Mouse (Mus musculus): Measurements from ENCODE around the gene Heatr5a.

Heatr5a gene

DNA sequence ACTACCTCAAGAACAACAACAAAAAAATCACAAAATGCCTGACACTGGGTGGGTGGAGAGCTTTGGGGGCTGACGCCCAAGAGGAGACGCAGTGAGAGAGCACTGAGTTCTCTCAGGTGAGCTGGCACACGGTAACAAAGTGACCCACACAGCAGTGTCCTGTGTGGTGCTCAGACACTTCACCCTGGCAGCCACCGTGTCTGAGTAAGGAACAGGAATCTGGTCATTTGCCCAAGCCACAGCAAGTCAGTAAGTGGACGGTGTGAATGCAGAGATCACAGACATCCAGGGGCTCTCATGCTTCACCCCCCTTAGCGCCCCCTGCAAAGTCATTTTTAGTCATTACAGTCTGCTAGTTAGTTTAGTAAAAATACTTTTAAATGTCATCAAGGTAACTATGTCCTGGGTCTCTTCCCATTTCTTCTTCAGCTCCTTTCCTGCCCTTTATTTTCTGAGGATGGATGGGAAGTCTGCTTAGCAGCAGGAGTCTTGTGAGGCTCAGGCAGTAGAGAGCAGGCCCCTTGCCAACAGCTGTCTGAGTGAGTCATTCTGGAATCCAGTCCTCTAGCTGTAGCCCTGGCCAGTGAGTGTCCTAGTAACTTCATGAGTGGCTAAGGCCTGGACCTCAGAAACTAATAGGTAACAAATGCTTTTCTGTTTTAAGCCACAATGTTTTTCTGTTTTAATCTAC is 88.4 kb downstream of the Heatr5a start:
- DNase-seq (ENCODE audit: low spot score), result no peak

DNA sequence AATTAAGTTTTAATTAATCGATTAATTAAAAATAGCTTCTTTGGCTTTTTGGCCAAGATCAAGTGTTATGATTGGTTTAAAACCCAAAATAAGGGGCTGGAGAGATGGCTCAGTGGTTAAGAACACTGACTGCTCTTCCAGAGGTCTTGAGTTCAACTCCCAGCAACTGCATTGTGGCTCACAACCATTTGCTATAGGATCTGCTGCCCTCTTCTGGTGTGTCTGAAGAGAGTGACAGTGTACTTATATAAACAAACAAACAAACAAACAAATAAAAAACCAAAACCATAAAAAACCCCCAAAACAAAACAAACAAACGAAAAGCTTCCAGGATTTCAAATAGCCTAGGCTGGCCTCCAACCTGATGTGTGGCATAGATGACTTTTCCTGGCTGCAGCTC is 89.3 kb downstream of the Heatr5a start:
- no peak for DNase-seq (ENCODE audit: low spot score)

DNA sequence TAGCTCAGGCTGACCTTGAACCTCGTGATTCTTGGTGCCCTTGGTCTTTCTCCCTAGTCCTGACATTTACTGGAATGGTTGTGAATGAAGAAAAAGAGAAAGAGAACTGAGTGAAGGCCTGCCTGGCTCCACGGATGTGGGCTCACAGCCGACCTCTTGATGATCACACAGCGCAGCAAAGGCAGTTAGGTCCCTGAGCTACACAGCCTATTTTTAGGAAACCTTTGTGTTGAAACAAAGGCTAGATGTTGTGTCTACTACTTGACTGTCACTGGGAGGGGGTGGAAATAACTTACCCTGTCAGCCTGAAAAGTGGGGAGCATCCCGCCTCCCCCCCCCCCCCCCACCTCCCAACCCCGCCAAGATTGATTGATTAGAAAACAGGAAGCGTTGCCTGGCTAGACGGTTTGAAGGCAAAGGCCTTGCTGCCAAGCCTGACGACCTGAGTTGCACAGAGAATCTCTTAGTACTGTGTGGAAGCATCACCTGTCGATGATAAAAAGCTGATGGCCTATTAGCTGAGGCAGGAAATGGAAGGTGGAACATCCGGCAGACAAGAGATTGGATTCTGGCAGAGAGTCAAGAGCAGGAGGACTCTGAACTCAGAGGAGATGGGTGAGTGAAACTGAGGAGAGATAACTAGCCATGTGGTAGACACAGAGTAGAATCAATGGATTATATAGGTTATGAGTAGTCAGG is 99.5 kb downstream of the Heatr5a start:
- DNase-seq (ENCODE audit: low spot score), result no peak

DNA sequence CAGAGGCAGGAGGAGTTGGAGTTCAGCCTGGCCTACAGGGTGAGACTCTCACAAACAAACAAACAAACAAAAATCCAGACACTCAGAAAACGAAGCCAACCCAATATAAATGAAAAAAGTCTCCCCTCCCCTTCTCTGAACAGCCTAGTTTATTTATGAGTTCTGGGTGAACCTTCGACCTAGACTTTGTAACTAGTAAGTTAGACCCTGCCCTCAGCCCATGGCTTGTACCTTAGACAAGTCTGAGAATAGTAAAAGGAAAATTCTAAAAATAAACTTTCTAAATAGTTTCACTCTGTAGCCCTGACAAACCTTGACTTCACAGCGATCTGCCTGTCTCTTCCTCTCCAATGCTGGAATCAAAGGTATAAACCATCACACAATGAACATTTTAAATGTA is 101.6 kb downstream of the Heatr5a start:
- DNase-seq (ENCODE audit: low spot score), result no peak

DNA sequence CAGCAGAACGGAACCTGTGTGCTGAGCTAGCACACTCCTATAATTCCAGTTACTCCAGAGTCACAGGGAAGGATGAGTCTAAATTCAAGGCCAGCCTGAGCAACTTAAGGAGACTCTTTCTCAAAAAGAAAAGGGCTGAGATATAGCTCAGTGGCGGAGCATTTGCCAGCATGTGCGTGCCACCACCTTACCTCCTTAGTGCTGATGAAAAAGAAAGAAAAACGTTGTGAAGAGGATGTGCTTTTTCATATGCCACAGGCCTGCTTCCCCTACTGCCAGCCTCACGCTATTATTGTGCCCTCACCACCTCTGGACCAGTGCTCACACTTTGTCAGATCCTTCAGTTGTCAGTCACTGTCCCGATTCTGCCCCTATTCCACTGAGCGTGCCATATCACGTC is 104.0 kb downstream of the Heatr5a start:
- no peak for DNase-seq (ENCODE audit: low spot score)

DNA sequence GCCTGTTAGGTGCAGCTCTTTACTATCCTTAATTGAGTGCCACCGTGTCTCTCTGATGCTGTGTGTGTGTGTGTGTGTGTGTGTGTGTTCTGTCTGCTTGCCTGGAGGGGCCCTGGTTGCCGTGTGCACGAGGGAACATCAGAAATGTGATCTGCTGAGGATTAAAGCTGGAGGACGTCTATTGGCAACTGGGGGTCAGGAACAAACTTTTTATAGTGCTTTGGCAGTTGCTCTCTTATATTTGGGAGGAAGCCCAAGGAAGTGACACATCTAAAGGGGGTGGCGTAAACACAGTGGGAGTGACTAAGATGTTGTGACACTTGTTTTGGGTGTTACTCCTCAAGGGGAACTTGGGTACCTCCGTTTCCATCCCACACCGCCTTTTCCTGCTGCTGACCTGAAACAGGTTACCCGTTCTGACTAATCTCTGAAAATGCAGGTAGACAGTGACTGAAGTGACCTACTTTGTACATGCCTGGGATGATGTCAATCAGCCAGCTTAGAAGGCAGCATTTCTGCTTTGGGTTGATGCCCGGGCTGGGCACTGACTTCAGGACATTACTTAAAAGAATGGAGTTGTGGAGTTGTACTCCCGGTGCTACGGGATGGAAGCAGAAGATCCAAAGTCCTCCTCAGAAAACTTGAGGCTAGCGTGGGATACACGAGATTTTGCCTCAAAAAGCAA is 104.8 kb downstream of the Heatr5a start:
- DNase-seq (ENCODE audit: low spot score), result no peak

DNA sequence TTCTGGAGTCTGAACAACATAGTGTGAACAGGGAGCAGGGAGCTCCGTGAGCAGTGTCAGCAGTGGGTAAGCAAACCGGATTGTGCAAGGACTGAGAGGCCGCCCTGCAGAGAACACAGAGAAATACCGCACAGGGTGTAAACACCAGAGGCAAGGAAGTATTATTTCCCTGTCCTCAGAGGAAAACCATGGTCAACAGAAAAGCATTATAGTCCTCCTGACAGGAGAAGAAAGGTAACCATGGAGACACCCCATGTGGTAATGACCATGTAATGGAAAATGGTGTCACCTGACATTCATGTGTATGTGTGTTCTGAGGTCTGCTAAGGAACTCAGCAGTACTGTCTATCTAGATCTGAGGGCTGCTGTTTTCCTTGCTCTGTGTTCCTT is 105.3 kb downstream of the Heatr5a start:
- DNase-seq (ENCODE audit: low spot score), result no peak

DNA sequence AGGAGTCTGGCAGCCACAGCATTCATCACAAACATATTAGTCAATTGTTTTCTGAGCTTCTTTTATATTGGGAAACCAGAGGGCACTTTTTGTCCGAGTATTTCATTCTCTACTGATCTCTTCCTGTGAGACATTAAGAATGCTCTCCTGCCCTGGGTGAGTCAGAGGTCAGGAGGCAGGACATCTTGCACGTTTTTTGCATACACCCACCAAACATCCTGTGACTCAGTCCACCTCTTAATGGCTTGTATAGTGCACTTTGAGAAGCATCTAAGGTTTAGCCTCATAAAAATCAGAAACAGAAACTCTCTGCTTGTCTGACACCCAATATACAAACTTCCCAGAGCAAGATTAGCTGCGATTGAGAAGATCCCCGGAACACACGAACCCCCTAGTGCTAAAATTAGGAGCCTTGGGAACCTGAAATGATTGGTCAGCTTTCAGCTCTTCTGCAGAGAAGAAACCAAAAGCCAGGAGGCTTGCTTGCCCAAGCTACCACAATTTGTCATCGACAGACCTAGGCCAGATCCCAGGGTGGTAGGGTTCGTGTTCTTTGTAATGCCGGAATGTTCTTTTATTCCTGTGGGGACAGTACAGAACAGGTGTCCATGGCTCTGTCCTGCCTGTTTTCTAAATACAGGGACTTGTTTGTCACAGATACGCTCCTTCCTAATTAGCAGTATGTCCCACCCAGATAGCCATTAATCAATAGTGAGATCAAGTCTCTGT is 105.9 kb downstream of the Heatr5a start:
- DNase-seq (ENCODE audit: low spot score), result no peak

DNA sequence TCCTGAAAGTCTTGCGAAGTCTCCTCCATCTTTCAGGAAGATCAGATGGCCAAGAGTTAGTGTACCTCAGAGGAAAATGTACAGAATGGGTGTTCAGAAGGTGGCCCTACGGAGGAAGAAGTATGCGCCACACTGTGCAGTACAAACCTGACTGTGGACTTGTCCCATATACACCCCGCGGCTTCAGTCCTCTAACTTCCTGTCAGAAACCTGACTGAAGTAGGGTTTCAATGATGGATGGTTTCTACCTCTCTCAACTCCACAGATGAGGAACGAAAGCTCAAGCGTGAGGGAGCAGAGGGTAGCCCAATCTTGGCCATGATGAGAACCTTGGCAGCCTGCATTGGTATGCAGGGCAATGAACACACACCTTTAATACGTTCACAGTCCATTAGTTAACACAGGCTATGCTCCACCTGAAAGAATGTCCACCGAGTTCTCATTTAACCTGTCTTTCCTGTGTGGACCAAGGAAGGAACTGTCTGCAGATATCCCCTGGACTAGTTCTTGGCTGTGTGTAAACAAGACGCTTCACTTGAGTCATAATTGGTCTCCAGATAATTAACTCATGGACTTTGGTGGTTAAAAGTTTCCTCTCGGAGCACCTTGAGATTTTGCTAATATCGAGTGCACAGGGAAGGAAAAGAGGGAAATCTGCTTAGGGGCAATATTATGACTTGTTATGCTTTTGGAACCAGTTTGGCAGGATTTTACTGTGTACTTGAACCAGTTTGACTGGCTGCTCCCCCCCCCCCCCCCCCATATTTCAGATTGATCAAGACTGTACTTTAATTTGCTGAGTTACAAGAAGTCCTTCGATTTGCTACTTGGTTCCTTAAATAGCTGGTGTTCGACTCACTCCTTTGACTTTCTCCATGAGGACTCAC is 107.8 kb downstream of the Heatr5a start:
- no peak for DNase-seq (ENCODE audit: low spot score)

DNA sequence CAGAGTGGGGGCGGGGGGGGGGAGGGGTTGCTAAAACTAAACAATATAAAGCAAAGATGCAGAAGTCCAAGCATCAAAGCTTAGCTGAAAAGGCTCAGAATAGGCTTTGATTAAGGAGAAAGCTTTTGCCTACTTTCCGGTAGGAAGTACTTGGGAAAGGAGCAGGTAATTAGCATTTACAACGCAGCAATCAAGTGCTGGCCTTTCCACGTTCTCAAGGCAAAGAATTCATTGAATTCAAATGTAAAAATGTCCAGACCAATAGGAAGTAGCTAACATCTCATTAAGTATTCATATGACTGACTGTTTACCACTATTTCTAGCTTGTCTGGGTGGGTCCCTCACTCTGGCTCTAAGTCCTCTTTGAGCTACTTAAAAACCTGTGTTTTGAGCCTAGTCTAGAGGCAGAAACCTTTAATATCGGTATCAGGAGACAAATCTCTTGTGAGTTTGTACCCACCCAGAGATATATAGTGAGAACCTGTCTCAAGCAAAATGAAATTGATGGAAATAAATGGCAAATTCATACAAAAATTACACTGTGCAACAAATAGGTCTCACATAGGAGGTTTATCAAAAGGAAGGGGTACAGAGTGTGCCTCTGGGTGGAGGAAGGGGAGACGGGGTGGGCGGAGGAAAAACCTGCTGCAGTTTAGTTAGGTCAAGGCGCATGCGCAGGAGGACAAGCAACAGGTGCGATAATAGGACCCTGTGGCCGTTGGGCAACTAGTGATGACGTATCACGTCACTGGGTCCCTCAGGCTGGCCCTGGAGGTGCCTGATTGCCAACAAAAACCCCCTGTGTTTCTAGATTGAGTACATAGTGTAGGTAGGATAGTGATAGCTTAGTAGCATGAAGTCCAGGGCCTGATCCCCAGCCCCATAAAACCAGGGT is 112.7 kb downstream of the Heatr5a start:
- DNase-seq (ENCODE audit: low spot score), result no peak

DNA sequence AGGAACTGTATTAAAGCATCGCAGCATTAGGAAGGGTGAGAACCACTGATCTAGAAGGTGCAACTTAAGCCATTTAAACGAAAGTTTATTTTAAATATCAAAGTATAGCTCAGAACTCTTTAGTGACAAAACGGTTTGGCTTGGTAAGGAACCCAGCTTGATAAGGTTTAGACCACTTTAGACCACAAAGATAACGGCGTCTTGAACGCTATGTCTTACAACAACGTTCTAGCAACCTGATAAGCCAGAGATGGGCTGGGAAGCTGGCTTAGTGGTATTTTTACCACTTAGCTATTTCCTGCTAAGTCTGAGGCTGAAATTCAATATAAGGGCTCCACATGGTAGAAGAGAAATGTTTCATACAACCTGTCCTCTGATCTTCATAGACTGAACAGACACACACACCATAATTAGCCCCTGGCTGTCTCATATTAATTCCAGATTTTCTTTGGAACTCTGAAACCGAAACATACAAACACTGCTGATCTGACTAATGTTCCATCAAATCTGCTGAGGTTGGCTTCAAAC is 114.3 kb downstream of the Heatr5a start:
- DNase-seq (ENCODE audit: low spot score), result no peak

DNA sequence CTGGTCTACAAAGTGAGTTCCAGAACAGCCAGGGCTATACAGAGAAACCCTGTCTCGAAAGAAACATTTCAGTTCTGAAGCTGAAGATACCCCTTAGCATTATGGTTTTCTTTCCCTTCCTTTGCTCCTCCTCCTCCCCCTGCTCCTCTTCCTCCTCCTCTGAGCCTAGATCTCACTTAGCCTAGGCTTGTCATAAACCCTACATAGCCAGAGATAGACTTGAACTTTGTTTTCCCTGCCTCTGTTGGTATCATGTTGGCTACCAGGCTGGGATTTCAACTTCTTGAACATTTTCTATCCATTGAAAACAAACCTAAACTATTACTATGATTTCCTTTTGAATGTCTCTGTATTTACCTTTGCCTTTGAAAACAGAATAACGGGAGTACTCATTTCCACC is 115.2 kb downstream of the Heatr5a start:
- DNase-seq (ENCODE audit: low spot score), result no peak

DNA sequence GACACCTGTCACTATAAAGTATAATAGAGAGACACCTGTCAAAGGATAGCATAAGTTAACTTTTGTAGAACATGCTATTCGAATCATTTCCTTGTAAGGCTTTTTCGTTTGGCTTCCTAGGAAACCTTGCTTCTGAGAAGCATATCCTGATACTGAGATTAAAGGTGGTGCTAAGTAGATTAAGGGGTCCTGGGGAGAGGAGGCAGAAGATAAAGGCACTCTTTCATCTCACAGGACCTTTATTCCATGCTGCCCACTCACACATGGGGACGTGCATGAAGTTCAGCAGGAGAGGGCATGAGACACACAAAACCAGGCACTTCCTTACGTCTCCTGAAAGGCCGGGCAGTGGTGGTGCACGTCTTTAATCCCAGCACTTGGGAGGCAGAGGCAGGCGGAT is 115.7 kb downstream of the Heatr5a start:
- no peak for DNase-seq (ENCODE audit: low spot score)

DNA sequence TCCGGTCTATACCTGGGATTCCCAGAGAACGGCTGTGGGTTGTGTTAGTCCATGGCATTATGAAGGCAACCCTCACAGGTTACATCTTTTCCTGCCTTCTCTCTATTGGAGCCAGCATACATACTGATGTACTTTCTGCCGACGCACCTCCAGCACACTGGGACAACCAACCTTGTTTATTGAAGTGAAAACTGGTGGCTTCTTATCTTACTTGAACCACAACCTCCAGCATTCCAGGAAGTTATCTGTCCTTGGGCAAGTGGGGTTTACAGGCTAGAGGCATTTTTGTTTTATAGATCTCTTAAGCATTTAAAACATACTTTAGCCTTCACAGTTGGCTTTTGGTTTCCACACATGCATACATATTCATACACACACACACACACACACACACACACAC is 119.5 kb downstream of the Heatr5a start:
- DNase-seq (ENCODE audit: low spot score), result peak; percentile 44

DNA sequence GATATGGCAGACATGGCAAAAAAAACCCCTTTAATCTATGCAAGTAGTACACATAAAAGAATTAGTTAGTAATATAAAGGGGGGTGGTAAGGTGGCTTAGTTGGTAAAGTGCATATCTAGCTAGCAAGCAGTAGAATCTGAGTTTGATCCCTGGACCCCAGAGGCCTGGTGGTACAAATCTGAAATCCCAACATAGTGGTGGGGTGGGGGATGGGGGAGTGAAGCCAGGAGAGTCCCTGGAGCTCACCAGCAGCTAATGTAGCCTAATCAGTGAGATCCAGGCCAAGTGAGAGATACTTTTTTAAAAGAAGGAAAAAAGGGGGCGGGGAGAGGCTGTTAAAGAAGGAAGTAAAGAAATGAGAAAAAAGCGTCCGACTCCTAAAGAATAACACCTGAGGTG is 120.0 kb downstream of the Heatr5a start:
- DNase-seq (ENCODE audit: low spot score), result no peak

DNA sequence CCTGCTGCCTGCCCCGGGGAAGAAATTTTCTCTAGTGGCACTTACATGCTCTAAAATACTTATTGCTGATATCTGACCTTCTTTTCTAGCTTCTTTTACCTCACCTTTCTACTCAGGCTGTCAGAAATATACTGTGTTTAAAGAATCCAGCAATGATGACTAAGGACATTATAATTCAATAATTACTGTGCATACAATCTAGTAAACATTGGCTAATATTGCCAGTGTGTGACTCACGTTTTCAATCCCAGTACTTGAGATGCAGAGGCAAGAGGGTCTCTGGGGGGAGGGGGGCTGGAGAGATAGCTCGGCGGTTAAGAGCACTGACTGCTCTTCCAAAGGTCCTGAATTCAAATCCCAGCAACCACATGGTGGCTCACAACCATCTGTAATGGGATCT is 120.8 kb downstream of the Heatr5a start:
- no peak for DNase-seq (ENCODE audit: low spot score)

DNA sequence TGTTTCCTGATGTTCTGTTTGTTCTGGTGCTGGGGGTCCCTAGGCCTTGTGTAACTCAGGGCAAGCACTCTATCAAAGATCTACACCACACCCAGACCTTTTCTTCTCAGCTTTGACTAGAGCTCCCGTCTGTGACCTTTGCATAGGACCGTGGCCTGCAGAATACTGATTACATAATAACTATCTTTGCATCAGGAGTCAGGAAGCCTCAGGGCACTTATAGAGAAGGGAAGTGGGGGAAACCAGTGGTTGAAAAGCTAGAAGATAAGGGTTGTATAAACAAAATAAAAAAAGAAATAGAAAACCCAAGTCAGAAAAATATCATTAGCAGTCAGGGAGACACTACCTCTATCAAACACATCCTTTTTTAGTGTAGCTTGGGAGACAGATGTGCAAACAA is 121.2 kb downstream of the Heatr5a start:
- DNase-seq (ENCODE audit: low spot score), result no peak

DNA sequence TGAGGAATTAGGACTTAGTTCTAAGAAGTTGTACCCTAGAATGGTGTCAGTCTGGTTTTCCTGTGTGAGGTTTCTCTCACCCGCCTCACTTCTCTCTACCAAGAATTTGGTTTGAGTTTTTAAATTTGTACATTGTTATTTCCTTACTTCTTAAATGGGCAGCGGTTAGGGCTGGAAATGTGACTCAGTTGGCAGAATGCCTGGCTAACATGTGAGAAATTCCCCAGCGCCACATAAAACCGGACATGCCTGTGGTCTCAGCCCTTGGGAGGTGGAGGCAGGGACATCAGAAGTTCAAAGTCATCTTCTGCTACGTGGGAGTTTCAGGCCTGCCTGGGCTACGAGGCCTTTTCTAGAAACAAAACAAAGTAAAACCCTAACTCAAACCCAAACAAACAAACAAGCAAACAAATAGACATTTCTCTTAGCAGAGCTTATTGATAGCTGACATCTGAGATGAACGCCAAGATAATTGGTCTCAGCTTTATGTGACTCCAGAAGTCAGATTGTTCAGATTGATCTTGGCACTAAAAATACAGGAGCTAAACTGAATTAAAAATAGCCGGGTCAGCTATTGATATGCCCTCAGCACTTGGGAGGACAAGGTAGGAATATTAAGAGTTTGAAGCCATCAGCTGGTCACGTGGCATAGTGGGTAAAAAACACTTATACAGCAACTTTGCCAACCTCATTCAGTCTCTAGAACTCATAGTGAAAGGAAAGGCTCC is 123.0 kb downstream of the Heatr5a start:
- DNase-seq (ENCODE audit: low spot score), result no peak

DNA sequence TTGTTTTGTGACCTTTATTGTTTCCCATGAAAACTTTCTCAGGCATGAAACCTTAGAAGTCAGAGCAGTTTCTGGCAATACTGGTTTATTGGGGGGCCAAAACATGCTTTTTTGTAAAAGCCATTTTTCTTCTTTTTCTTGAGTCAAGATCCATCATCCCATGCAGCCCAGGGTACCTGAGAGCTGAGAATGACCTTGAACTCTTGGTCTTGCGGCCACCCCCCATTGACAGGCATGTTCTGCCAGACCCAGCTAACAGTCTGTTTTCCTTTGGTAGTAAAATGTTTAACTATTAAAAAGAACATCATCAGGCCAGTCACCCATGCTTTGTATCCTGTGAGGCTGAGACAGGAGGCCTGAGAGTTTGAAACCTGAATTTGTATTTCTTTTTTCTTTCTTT is 125.9 kb downstream of the Heatr5a start:
- DNase-seq (ENCODE audit: low spot score), result no peak

DNA sequence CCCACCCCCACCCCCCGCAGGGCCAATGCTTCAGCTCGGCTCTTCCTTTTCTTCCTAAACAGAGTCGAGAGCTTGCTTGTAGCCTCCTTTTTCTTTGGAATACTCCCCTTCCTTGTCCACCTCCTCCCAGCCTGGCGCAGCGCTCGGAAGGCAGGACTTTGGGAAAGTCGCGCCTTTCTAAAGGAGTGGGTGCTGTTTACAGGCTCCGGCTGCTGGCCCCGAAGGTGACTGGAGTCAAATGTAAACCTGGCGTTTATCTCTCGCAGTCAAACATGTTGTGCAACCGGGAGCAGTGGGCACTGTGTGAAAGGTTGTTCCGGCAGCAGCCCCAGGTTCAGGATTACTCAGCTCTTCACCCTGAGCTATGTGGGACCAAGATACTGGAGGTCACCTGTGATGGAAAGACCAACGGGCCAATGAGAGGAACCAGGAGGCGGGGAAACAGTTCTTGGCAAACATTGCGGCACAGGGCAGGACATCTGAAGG is 126.3 kb downstream of the Heatr5a start:
- DNase-seq (ENCODE audit: low spot score), result peak; percentile 88

All from spleen, adult 12 weeks (tissue).